Mouse (Mus musculus) T-cell, adult 2 months (primary cell): ENCODE data around the gene Slc7a14.

Experiments
- DNase-seq: peaks from one replicate; pipeline ENCODE4 v3.0.0; 2022; ENCODE audit warnings: low spot score

The Slc7a14 gene

GRCm38 (mm10) chr3:31209001-31209400, 101.2 kb downstream of the Slc7a14 start:
- DNase-seq: no peak

GRCm38 (mm10) chr3:31208458-31208994, 101.7 kb downstream of the Slc7a14 start:
- no peak for DNase-seq

GRCm38 (mm10) chr3:31208046-31208445, 102.1 kb downstream of the Slc7a14 start:
- DNase-seq: no peak

- no peak for DNase-seq
These were observed 105.0 kb downstream of the Slc7a14 start for GRCm38 (mm10) chr3:31205167-31205566.

- DNase-seq: no peak
These were observed 106.2 kb downstream of the Slc7a14 start for GRCm38 (mm10) chr3:31203947-31204346.

GRCm38 (mm10) chr3:31199162-31199877, 110.9 kb downstream of the Slc7a14 start:
- no peak for DNase-seq

GRCm38 (mm10) chr3:31191402-31191801, 118.8 kb downstream of the Slc7a14 start:
- no peak for DNase-seq

GRCm38 (mm10) chr3:31190342-31190741, 119.8 kb downstream of the Slc7a14 start:
- DNase-seq: no peak

- DNase-seq: no peak
These were observed 143.8 kb downstream of the Slc7a14 start for GRCm38 (mm10) chr3:31166365-31166871.

GRCm38 (mm10) chr3:31165803-31166202, 144.4 kb downstream of the Slc7a14 start:
- no peak for DNase-seq

- DNase-seq: no peak
These were observed 147.3 kb downstream of the Slc7a14 start for GRCm38 (mm10) chr3:31162860-31163259.

GRCm38 (mm10) chr3:31161336-31161735, 148.8 kb downstream of the Slc7a14 start:
- no peak for DNase-seq

GRCm38 (mm10) chr3:31160046-31160445, 150.1 kb downstream of the Slc7a14 start:
- DNase-seq: no peak

- DNase-seq: no peak
These were observed 152.4 kb downstream of the Slc7a14 start for GRCm38 (mm10) chr3:31157776-31158175.

- DNase-seq: no peak
These were observed 154.1 kb downstream of the Slc7a14 start for GRCm38 (mm10) chr3:31156126-31156525.
